Mouse (Mus musculus) hindbrain, embryonic 16.5 days (tissue): Measurements from ENCODE around the gene Faf2. TPM values are rescaled to one million over a fixed set of nuclear protein-coding genes. Genes with fewer than 3 reads are reported as not detected.

Source experiments
- ATAC-seq: fragments of 200-750 bp; cut with Nextera tagmentation; 2 replicates; pipeline ENCODE4 v1.8.0; 2017; ENCODE audit warnings: moderate TSS enrichment, moderate library complexity
- H3K27ac ChIP-seq: fragments of 300-500 bp; sonication (generic); 2 replicates; pipeline ENCODE4 v1.5.1; 2014; ENCODE audit warnings: low read depth, mild to moderate bottlenecking, control low read depth, low read length, moderate library complexity
- H3K27me3 ChIP-seq: fragments of 300-500 bp; sonication (generic); replicated peaks from 2 replicates; pipeline ENCODE4 v1.6.1; 2014; ENCODE audit warnings: low read length; ENCODE audit not compliant: control insufficient read depth, insufficient read depth
- H3K36me3 ChIP-seq: fragments of 300-500 bp; sonication (generic); 2 replicates; pipeline ENCODE4 v1.6.1; 2014; ENCODE audit warnings: mild to moderate bottlenecking, low read length, moderate library complexity, mixed read lengths; ENCODE audit not compliant: control insufficient read depth, insufficient read depth
- H3K4me1 ChIP-seq: fragments of 300-500 bp; sonication (generic); 2 replicates; pipeline ENCODE4 v1.6.1; 2014; ENCODE audit warnings: low read depth, low read length; ENCODE audit not compliant: control insufficient read depth, insufficient read depth
- H3K4me2 ChIP-seq: fragments of 300-500 bp; sonication (generic); 2 replicates; pipeline ENCODE4 v1.6.1; 2014; ENCODE audit warnings: mild to moderate bottlenecking, low read length, control low read depth, moderate library complexity
- H3K4me3 ChIP-seq: fragments of 300-500 bp; sonication (generic); 2 replicates; pipeline ENCODE4 v1.5.1; 2014; ENCODE audit warnings: mild to moderate bottlenecking, low read length, control low read depth, moderate library complexity
- H3K9ac ChIP-seq: fragments of 300-500 bp; sonication (generic); 2 replicates; pipeline ENCODE4 v1.6.1; 2014; ENCODE audit warnings: low read depth, mild to moderate bottlenecking, control low read depth, low read length, moderate library complexity
- H3K9me3 ChIP-seq: fragments of 300-500 bp; sonication (generic); 2 replicates; pipeline ENCODE4 v1.6.1; 2014; ENCODE audit warnings: mild to moderate bottlenecking, low read length, moderate library complexity; ENCODE audit not compliant: control insufficient read depth
- WGBS: fragments of 180-500 bp; shearing (Covaris S2); extraction: QIAGEN DNeasy Blood & Tissue Kit; methylation state at CpG from one replicate; pipeline ENCODE4 v1.1.7; 2014; 5-methylcytosine and 5-hydroxymethylcytosine counted together
- polyA plus RNA-seq: library from polyadenylated mRNA; unstranded; fragments of >200 nt; fragmentation: Nextera tagmentation; extraction: Ambion mirVana; gene quantifications from 2 replicates; pipeline ENCODE4 v1.2.1, GENCODE M21; 2015

The Faf2 gene
- polyA plus RNA-seq, 1 experiment from 2014 or later = 61.9 TPM

DNA sequence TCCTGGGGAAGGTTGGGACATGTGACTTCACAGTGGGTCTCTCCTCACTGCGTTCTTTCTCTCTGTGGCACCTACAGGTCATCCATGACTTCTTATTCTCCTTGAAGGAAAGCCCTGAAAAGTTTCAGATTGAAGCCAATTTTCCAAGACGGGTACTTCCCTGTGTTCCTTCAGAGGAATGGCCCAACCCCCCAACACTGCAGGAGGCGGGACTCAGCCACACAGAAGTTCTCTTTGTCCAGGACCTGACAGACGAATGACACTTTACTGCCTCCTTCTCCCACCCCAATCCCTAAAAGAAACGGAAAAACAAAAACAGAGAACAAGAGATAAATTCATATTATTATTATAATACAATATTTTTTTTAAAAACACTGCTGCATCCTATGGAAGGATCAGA is 39.3 kb downstream of the Faf2 start:
- H3K27ac ChIP-seq = no peak overlapping the region
- H3K9me3 ChIP-seq = no peaks in the 10 kb centered on the region
- no peak overlapping the region for H3K4me3 ChIP-seq
- H3K4me2 ChIP-seq = no peak overlapping the region
- H3K9ac ChIP-seq = no peak overlapping the region
- WGBS = 49% methylated on average over 5 of the region's 5 CpGs
- peaks cover 33% of the 10 kb centered on the region for H3K36me3 ChIP-seq
- no peak for ATAC-seq
- no peaks in the 10 kb centered on the region for H3K27me3 ChIP-seq
- H3K4me1 ChIP-seq = no peaks in the 10 kb centered on the region

DNA sequence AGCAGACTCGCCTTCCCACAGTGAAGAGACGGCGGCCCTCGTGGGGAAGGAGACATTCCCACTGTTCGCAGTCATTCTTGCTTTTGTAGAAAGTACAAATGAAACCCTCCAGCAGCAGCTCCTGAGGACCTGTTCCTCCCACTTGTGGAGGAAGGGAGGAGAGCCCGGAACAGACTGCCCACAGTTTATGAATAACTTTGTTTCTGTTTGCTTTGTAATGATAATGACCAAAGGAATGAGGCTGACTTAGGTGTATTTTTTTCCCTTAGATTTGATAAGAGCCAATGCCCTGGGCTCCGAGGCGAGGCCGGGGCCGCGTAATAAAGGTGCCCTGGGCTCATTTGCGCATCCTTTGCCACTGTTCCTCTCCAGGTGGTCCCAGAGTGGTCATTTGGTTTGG is 39.8 kb downstream of the Faf2 start:
- no peak overlapping the region for H3K4me2 ChIP-seq
- no peak overlapping the region for H3K27ac ChIP-seq
- ATAC-seq = no peak
- no peak overlapping the region for H3K4me3 ChIP-seq
- H3K4me1 ChIP-seq = no peaks in the 10 kb centered on the region
- H3K9ac ChIP-seq = no peak overlapping the region
- peaks cover 31% of the 10 kb centered on the region for H3K36me3 ChIP-seq
- no peaks in the 10 kb centered on the region for H3K27me3 ChIP-seq
- H3K9me3 ChIP-seq = no peaks in the 10 kb centered on the region
- 83% methylated on average over 12 of the region's 12 CpGs for WGBS

DNA sequence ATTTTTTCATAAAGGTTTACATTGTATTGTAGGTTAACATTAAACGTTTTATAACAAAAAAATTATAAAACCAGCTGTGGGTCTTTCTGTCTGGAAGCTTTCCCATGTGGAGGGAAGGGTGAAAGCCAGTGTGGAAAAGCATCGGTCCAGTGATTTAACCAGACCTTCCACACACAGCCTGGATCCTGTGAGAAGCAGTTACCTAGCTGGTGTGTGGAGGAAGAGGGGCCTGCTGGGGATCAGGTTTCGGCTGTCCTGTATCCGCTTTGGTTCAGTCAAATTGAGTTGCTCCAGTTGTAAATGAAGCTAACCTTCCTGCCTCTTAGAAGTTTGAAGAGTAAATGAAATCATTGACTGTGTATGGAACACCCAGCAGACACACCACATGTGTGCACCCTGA is 42.4 kb downstream of the Faf2 start:
- Histone ChIP-seq H3K4me1 (no peaks in the 10 kb centered on the region), H3K4me3 (no peak overlapping the region), H3K4me2 (no peak overlapping the region), H3K9me3 (no peaks in the 10 kb centered on the region), H3K27ac (no peak overlapping the region), H3K27me3 (no peaks in the 10 kb centered on the region), H3K36me3 (peaks cover 19% of the 10 kb centered on the region), H3K9ac (no peak overlapping the region)
- no peak for ATAC-seq
- 82% methylated on average over 4 of the region's 4 CpGs for WGBS

DNA sequence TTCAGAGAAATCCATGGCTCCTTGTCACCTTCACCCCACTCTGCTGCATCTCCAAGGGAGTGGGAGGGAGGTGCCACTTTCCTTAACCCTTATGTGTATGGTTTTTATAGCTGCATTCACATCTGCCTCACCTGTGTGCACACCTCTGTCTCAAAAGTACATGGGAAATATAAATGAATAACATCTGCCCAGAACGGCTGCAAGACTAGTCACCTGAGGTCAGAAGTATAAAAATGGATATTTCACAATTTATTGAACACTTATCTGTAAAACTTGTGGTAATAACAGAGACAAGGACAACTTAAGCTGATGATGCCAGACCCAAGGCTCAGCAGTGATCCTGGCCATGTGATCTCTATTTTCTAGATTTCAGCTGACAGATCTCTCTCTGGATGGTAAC is 42.9 kb downstream of the Faf2 start:
- Histone ChIP-seq H3K9me3 (no peaks in the 10 kb centered on the region), H3K9ac (no peak overlapping the region), H3K4me2 (no peak overlapping the region), H3K27ac (no peak overlapping the region), H3K4me3 (no peak overlapping the region), H3K27me3 (no peaks in the 10 kb centered on the region), H3K4me1 (no peaks in the 10 kb centered on the region), H3K36me3 (peaks cover 19% of the 10 kb centered on the region)
- 92% methylated on average over 1 of the region's 1 CpGs for WGBS
- ATAC-seq = no peak

DNA sequence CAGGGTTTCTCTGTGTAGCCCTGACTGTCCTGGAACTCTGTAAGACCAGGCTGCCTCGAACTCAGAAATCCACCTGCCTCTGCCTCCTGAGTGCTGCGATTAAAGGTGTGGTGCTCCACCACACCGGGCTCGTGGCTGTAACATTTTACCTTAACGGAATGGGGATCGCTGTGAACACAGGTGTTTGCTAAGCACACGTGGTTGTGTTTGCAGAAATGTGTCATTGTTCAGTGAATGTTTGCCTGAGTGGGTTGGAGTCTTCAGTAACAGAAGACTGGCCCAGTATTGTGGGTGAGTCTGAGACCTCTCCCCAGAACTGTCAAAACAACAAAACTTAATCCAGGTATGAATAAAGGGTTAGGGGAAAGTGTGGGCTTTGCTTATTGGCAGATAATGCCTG is 43.5 kb downstream of the Faf2 start:
- Histone ChIP-seq H3K9ac (no peak overlapping the region), H3K9me3 (no peaks in the 10 kb centered on the region), H3K4me3 (no peak overlapping the region), H3K27me3 (no peaks in the 10 kb centered on the region), H3K27ac (no peak overlapping the region), H3K4me1 (no peaks in the 10 kb centered on the region), H3K36me3 (peaks cover 19% of the 10 kb centered on the region), H3K4me2 (no peak overlapping the region)
- WGBS = 95% methylated on average over 7 of the region's 7 CpGs
- ATAC-seq = no peak

DNA sequence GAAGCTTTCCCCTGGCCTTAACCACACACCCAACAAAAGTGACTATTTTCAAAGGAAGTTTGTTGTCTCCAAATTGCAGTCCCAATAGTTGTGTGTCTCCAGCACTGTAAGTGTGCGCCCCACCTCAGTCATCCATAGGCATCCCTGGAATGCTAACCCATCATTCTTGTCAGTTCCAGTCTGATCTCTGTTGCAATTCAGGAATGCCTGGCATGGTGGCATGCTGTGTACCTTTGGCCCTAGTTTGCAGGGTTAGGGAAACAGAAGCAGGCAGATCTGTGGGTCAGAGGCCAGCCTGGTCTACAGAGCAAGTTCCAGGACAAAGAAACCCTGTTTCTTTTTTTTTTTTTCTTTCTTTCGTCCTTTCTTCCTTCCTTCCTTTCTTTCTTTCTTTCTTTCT is 48.9 kb downstream of the Faf2 start:
- Histone ChIP-seq H3K9me3 (no peaks in the 10 kb centered on the region), H3K9ac (no peak overlapping the region), H3K4me2 (no peak overlapping the region), H3K4me3 (no peak overlapping the region), H3K27me3 (no peaks in the 10 kb centered on the region), H3K36me3 (peaks cover 2% of the 10 kb centered on the region; the same call in 1 of the 2 replicates), H3K4me1 (no peaks in the 10 kb centered on the region), H3K27ac (no peak overlapping the region)
- ATAC-seq = no peak
- 80% methylated on average over 2 of the region's 2 CpGs for WGBS

DNA sequence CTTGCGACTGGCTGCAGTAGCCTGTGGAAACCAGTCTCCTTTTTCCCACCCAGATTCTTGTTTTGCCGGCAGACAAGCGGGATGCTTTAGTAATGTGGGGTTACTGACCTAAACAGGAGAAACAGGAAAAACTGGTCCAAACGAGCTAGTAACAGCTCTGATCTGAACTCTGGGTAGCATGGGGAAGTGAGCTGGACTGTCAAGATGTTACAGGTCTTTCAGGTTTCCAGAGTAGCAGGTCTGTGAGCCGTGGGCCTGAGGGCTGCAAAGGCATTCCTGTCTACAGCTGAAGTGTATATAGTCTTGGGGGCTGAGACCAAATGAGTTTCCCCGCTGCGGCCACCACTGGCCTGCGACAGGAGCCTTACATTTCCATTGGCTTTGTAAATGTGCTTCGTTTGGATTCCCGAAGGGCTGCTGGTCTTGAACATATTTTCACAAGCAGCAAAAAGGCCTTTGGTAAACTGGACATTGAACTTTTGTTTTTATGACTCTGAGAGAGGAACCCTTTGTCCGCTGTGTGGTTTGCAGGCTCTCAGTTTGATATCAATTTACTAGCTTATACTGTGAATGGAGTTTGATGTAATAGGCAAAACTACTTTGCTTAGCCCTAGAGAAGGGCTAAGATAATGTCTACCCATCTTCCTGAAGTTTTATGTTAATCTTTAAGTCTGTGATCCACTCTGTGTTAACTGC is 54.5 kb downstream of the Faf2 start:
- Histone ChIP-seq H3K9ac (no peak overlapping the region), H3K36me3 (peaks cover 14% of the 10 kb centered on the region), H3K27ac (no peak overlapping the region), H3K9me3 (no peaks in the 10 kb centered on the region), H3K4me1 (no peaks in the 10 kb centered on the region), H3K4me3 (no peak overlapping the region), H3K27me3 (no peaks in the 10 kb centered on the region), H3K4me2 (no peak overlapping the region)
- ATAC-seq = no peak
- 74% methylated on average over 11 of the region's 11 CpGs for WGBS

DNA sequence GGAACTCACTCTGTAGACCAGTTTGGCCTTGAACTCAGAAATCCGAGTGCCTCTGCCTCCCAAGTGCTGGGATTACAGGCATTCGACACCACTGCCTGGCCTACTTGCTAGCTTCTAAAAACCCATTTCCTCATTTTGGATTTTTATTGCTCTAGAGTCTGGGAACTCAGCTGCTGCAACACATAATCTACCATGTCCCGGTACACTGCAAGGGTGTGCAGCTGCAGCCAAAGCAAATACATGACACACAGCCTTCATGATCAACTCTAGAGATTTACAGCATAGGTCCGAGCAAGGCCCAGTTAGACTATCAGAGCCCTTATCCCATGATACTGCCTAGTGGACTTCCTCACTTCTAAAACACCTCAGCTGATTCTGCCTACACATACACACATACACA is 56.7 kb downstream of the Faf2 start:
- H3K27ac ChIP-seq = no peak overlapping the region
- no peak overlapping the region for H3K4me2 ChIP-seq
- peaks cover 36% of the 10 kb centered on the region for H3K36me3 ChIP-seq
- no peak for ATAC-seq
- no peak overlapping the region for H3K9ac ChIP-seq
- H3K27me3 ChIP-seq = no peaks in the 10 kb centered on the region
- no peak overlapping the region for H3K4me3 ChIP-seq
- no peaks in the 10 kb centered on the region for H3K4me1 ChIP-seq
- 79% methylated on average over 4 of the region's 4 CpGs for WGBS
- H3K9me3 ChIP-seq = no peaks in the 10 kb centered on the region

DNA sequence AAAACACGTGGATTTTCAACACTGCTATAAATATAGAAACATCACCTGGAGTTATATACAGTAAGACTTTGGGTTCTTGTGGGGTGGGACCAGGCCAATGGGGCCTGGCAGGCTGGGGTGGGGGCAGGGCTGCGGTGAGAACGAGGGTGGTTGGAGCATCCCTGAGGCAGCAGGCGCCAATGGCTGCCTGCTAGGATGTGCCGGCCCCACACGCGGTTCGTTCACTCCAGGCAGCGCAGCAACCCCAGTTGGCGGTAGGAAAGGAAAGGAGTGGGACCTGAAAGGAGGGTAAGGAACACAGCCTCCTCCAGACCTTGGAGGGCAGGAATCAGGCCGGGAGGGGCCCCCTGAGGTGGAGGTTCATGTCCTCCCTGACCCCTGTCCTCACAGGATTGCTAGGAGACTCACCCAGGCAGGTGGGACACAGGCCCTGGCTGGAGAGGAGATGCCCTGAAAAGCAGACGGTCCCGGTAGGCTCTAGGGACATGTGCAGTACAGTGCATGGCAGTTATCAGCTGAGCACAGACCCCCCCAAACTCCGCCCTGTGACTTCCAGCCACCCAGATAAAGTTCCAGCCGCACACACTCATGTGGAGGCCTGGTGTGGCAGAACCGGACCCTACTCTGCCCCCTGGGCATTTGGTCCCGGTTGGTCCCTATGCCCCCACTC is 58.7 kb downstream of the Faf2 start:
- Histone ChIP-seq H3K4me2 (no peak overlapping the region), H3K4me1 (peaks cover 15% of the 10 kb centered on the region), H3K27me3 (no peaks in the 10 kb centered on the region), H3K4me3 (no peak overlapping the region), H3K9me3 (no peaks in the 10 kb centered on the region), H3K9ac (no peak overlapping the region), H3K36me3 (peaks cover 45% of the 10 kb centered on the region), H3K27ac (no peak overlapping the region)
- 82% methylated on average over 17 of the region's 17 CpGs for WGBS
- no peak for ATAC-seq
